ENCODE assay signal across 11 mouse cellular contexts in the genomic region with DNA sequence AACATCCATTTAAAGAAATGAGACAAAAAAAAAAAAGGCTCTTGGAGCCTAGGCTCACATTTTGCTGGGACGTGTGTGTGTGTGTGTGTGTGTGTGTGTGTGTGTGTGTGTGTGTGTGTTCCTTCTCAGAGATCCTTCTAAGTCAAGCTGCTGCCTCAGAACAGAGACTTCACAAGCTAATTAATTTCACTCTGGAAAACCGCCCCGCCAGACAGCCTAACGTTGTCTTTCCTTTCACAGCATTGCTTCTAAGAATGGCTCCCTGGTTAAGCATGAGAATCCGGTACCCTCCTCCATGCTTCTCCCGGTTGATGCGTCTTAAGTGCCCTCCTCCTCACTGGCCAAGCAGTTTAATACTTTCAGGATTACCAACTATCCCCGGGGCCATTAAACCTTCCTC.
A peak's percentile ranks its signal among the peaks of the same experiment; 100 is the strongest.
DNase-seq lines count a peak whose midpoint lies in the region; ATAC-seq and TF ChIP-seq lines count a peak whose summit lies in the region.
"Had no signal": no experiment of that assay in that cellular context is flagged by ENCODE, and none has a peak within 500 bp of the region (broad histone marks: within the 10 kb centered on the region; RNA-seq: fewer than 3 reads in every experiment).

No protein-coding gene starts in this region.

- H3K27ac ChIP-seq in kidney, embryonic 16.5 days (ENCODE audit: low read length): no peak overlapping the region
- no peak overlapping the region for H3K27ac ChIP-seq in embryonic facial prominence, embryonic 11.5 days (replicated peaks; ENCODE audit: low read depth, low read length)
- H3K27ac ChIP-seq in hindbrain, embryonic 13.5 days: no peak overlapping the region
- H3K27ac ChIP-seq in midbrain, postnatal 0 days (ENCODE audit: low read depth, low read length): no peak overlapping the region
- H3K27ac ChIP-seq: liver, embryonic 14.5 days had no signal

- no peak for TF ChIP-seq CTCF in midbrain, postnatal 0 days (IDR thresholded peaks at IDR 0.05)

- ATAC-seq in kidney, embryonic 16.5 days (ENCODE audit: low FRiP score, low TSS enrichment): 0 out of 2 replicates have a peak, but pooled peaks have one; percentile 29
- no peak for ATAC-seq in embryonic facial prominence, embryonic 11.5 days (replicated peaks; ENCODE audit: insufficient number of reproducible peaks, low FRiP score, low TSS enrichment, low read depth)
- ATAC-seq in hindbrain, embryonic 13.5 days (ENCODE audit: low FRiP score): no peak
- ATAC-seq in midbrain, postnatal 0 days (ENCODE audit: low FRiP score): no peak
- ATAC-seq in inflammation-experienced regulatory T-cells, adult 6 months: no peak

- H3K27me3 ChIP-seq in kidney, embryonic 16.5 days (ENCODE audit: insufficient read depth, low read length): no peaks in the 10 kb centered on the region; the same call in 1 of the 2 replicates
- H3K27me3 ChIP-seq in embryonic facial prominence, embryonic 11.5 days (ENCODE audit: control insufficient read depth, insufficient read depth, low read length): no peaks in the 10 kb centered on the region
- no peaks in the 10 kb centered on the region for H3K27me3 ChIP-seq in hindbrain, embryonic 13.5 days
- H3K27me3 ChIP-seq in midbrain, postnatal 0 days (ENCODE audit: insufficient read depth, low read length): no peaks in the 10 kb centered on the region

- 6% methylated on average over 8 of the region's 8 CpGs for WGBS in kidney, embryonic 16.5 days
- WGBS in embryonic facial prominence, embryonic 11.5 days: 18% methylated on average over 8 of the region's 8 CpGs
- WGBS in hindbrain, embryonic 13.5 days: 36% methylated on average over 8 of the region's 8 CpGs
- WGBS in midbrain, postnatal 0 days: 16% methylated on average over 7 of the region's 8 CpGs

- H3K36me3 ChIP-seq in kidney, embryonic 16.5 days (ENCODE audit: insufficient read depth, low read length): no peaks in the 10 kb centered on the region
- no peaks in the 10 kb centered on the region for H3K36me3 ChIP-seq in embryonic facial prominence, embryonic 11.5 days (replicated peaks; ENCODE audit: control insufficient read depth, insufficient read depth, low read depth, low read length)
- H3K36me3 ChIP-seq in hindbrain, embryonic 13.5 days: no peaks in the 10 kb centered on the region
- no peaks in the 10 kb centered on the region for H3K36me3 ChIP-seq in midbrain, postnatal 0 days (ENCODE audit: insufficient read depth, low read length)

- H3K4me2 ChIP-seq in kidney, embryonic 16.5 days (replicated peaks; ENCODE audit: low read depth, low read length): peak overlapping the region; percentile 46
- peak overlapping the region; percentile 21; the same call in 1 of the 2 replicates for H3K4me2 ChIP-seq in embryonic facial prominence, embryonic 11.5 days (ENCODE audit: low read depth, low read length)
- H3K4me2 ChIP-seq in hindbrain, embryonic 13.5 days: peak overlapping the region; percentile 39
- peak overlapping the region; percentile 38 for H3K4me2 ChIP-seq in midbrain, postnatal 0 days (ENCODE audit: low read depth, low read length, poor library complexity, severe bottlenecking)

- no peak for DNase-seq in kidney, postnatal 25 days
- DNase-seq in embryonic facial prominence, embryonic 11.5 days (ENCODE audit: low spot score): no peak
- no peak for DNase-seq in midbrain, postnatal 0 days (ENCODE audit: low spot score)
- no peak for DNase-seq in spleen, postnatal 10 days (ENCODE audit: low spot score in 2 of 2)
- DNase-seq in layer of hippocampus, postnatal 25 days (ENCODE audit: extremely low spot score in 1 of 2, low spot score in 1 of 2): no peak
- DNase-seq: gastrocnemius, postnatal 36 days; kidney, adult 18-20 months had no signal

- H3K9me3 ChIP-seq in kidney, embryonic 16.5 days (ENCODE audit: low read length): no peaks in the 10 kb centered on the region
- H3K9me3 ChIP-seq in embryonic facial prominence, embryonic 11.5 days (replicated peaks; ENCODE audit: control insufficient read depth, low read length): no peaks in the 10 kb centered on the region
- no peaks in the 10 kb centered on the region for H3K9me3 ChIP-seq in hindbrain, embryonic 13.5 days
- H3K9me3 ChIP-seq in midbrain, postnatal 0 days (ENCODE audit: low read length): no peaks in the 10 kb centered on the region

- peak overlapping the region; percentile 21; the same call in 1 of the 2 replicates for H3K4me3 ChIP-seq in kidney, embryonic 16.5 days (ENCODE audit: low read length)
- H3K4me3 ChIP-seq in embryonic facial prominence, embryonic 11.5 days (ENCODE audit: low read depth, low read length): no peak overlapping the region
- H3K4me3 ChIP-seq in hindbrain, embryonic 13.5 days: peak overlapping the region; percentile 11; the same call in 1 of the 2 replicates
- H3K4me3 ChIP-seq in midbrain, postnatal 0 days (ENCODE audit: low read depth, low read length): no peak overlapping the region

- H3K9ac ChIP-seq in kidney, embryonic 16.5 days (replicated peaks; ENCODE audit: low read length): no peak overlapping the region
- H3K9ac ChIP-seq in embryonic facial prominence, embryonic 11.5 days (replicated peaks; ENCODE audit: low read length): no peak overlapping the region
- no peak overlapping the region for H3K9ac ChIP-seq in hindbrain, embryonic 13.5 days
- H3K9ac ChIP-seq in midbrain, postnatal 0 days (replicated peaks; ENCODE audit: low read length, poor library complexity, severe bottlenecking): no peak overlapping the region
- H3K9ac ChIP-seq: liver, embryonic 14.5 days had no signal

- H3K4me1 ChIP-seq in kidney, embryonic 16.5 days (ENCODE audit: insufficient read depth, low read length): peaks cover 10% of the 10 kb centered on the region
- H3K4me1 ChIP-seq in embryonic facial prominence, embryonic 11.5 days (ENCODE audit: control insufficient read depth, insufficient read depth, low read length): no peaks in the 10 kb centered on the region
- peaks cover 16% of the 10 kb centered on the region for H3K4me1 ChIP-seq in hindbrain, embryonic 13.5 days (replicated peaks)
- H3K4me1 ChIP-seq in midbrain, postnatal 0 days (ENCODE audit: insufficient read depth, low read length): peaks cover 3% of the 10 kb centered on the region; the same call in 1 of the 2 replicates

Comparison
In these comparisons a context has a peak if more than half of its experiments do, and no peak if none do; other contexts are left out.
1. H3K4me3 ChIP-seq: peak in kidney, embryonic 16.5 days (single experiment) and hindbrain, embryonic 13.5 days (single experiment); none in embryonic facial prominence, embryonic 11.5 days (single experiment) and midbrain, postnatal 0 days (single experiment).
2. Peak in every context shown above with its lines, with median percentiles within 50 percentile points of each other: H3K4me2 ChIP-seq.